Mouse (Mus musculus): Measurements from ENCODE around the gene Sox13. TPM values are rescaled to one million over a fixed set of nuclear protein-coding genes. Genes with fewer than 3 reads are reported as not detected.

Gene Sox13
- polyA plus RNA-seq, 1 experiment from 2014 or later, result 12.5 TPM

- no peak for ATAC-seq (ENCODE audit: low FRiP score)
- H3K4me2 ChIP-seq (replicated peaks; ENCODE audit: low read depth, low read length), result no peak overlapping the region
- H3K4me1 ChIP-seq (replicated peaks; ENCODE audit: control insufficient read depth, insufficient read depth, low read length), result 0 out of 2 replicates have a peak, but pooled peaks cover 2% of the 10 kb centered on the region
- no peak for DNase-seq (ENCODE audit: low spot score)
- H3K4me3 ChIP-seq (ENCODE audit: low read depth, low read length), result no peak overlapping the region
- no peaks in the 10 kb centered on the region for H3K36me3 ChIP-seq (ENCODE audit: control insufficient read depth, insufficient read depth, low read length)
- no peaks in the 10 kb centered on the region for H3K9me3 ChIP-seq (ENCODE audit: control insufficient read depth, low read length)
- no peak overlapping the region for H3K9ac ChIP-seq (ENCODE audit: low read depth, low read length)
- WGBS, result 88% methylated on average over 11 of the region's 11 CpGs
- H3K27ac ChIP-seq (ENCODE audit: low read depth, low read length), result no peak overlapping the region
- H3K27me3 ChIP-seq (ENCODE audit: control insufficient read depth, insufficient read depth, low read length), result peaks cover 2% of the 10 kb centered on the region
Measured at GRCm38 (mm10) chr1:133332656-133333430, 91.3 kb downstream of the Sox13 start.

Other genes with a start within 250 kb of the Sox13 start
- not detected in 2 replicates for gene Golt1a, start 114.6 kb downstream of the Sox13 start, polyA plus RNA-seq (2014; fragmentation: Nextera tagmentation; extraction: Ambion mirVana)
- gene Kiss1, start 102.5 kb downstream of the Sox13 start, polyA plus RNA-seq (2014; fragmentation: Nextera tagmentation; extraction: Ambion mirVana), result not detected in 2 replicates
- 0.70 and 1.2 TPM in 2 replicates for gene Ren1, start 73.9 kb downstream of the Sox13 start, polyA plus RNA-seq (2014; fragmentation: Nextera tagmentation; extraction: Ambion mirVana)
- gene Etnk2, start 60.8 kb downstream of the Sox13 start, polyA plus RNA-seq (2014; fragmentation: Nextera tagmentation; extraction: Ambion mirVana), result 2.9 and 3.1 TPM in 2 replicates
- gene Snrpe, start 185.9 kb upstream of the Sox13 start, polyA plus RNA-seq (2014; fragmentation: Nextera tagmentation; extraction: Ambion mirVana), result 725 and 781 TPM in 2 replicates
- not detected in 2 replicates for gene Zbed6, start 236.5 kb upstream of the Sox13 start, polyA plus RNA-seq (2014; fragmentation: Nextera tagmentation; extraction: Ambion mirVana)
- gene Gm38394, start 236.9 kb upstream of the Sox13 start, polyA plus RNA-seq (2014; fragmentation: Nextera tagmentation; extraction: Ambion mirVana), result 6.7 and 10.4 TPM in 2 replicates

All from hindbrain, embryonic 11.5 days (tissue).